Mouse (Mus musculus): Measurements from ENCODE around the gene Stard13. TPM values are rescaled to one million over a fixed set of nuclear protein-coding genes. Genes with fewer than 3 reads are reported as not detected.

Gene Stard13
- polyA plus RNA-seq, 1 experiment, result not detected

DNA sequence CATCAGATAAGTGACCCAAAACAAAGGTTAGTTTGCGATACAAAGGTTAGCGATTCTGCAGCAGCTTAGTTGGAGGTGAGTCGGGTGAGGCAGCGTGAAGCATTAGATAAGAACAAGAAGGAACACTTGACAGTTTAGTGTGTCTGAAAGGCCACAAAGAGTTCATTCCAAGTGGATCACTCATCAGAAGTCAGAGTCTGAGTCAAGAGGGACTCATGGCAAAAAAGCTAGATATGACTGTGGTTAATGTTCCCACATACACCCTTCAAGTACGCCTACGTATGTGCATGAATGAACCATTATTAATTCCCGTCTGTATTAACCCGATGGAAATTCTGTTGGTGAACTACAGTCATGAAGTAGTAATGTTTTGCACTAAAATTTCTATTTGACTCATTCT, 18.0 kb upstream of the Stard13 start:
- H3K27ac ChIP-seq (ENCODE audit: insufficient read depth, low read depth, low read length), result no peak overlapping the region
- H3K4me1 ChIP-seq (ENCODE audit: control insufficient read depth, insufficient read depth, low read length), result no peaks in the 10 kb centered on the region
- TF ChIP-seq CTCF (IDR thresholded peaks at IDR 0.05; ENCODE audit: insufficient read depth, low read depth, low read length), result no peak
- TF ChIP-seq POLR2A (IDR thresholded peaks at IDR 0.05; ENCODE audit: insufficient read depth, low read depth, low read length), result no peak
- H3K4me3 ChIP-seq (ENCODE audit: insufficient read depth, low read depth, low read length), result no peak overlapping the region
- WGBS, result 92% methylated on average over 8 of the region's 8 CpGs

DNA sequence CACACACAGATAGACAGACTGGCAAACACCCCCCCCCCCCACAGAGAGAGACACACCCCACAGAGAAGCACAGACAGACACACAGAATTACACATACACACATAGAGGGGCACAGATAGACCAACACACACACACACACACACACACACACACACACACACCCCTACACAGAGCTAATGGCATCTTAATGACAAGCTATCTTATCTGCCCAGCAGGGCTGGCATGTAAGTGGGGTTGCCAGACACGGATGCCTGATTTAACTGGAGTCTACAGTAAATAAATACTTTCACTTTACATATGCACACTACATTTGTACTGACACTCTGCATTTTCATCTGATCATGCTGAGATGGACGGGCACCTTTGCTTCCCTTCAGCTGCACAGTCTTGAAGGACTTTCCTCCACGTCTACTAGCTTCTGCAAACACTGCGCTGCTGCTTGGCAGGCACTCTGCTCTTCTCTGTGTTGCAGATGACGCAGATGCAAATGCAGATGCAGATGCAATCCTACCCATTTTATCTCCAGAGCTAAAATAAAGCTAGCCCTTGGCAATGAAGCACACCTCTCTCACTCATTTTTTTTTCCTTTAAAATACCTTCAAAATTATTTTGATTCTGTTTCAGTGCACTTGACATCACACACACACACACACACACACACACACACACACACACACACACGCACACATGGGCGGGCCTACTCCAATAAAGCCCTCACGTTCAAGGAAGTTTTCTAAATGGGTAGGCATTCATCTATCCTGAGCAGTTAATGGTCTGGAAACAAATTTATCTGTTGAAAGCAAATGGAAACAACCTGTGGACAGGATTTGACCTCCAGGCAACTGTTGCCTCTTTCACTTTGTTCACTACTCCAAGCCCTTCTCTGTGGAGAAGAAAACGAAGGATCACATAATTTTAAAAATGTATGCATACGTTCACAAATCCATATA, 15.3 kb upstream of the Stard13 start:
- no peak overlapping the region for H3K27ac ChIP-seq (ENCODE audit: insufficient read depth, low read depth, low read length)
- no peaks in the 10 kb centered on the region for H3K4me1 ChIP-seq (ENCODE audit: control insufficient read depth, insufficient read depth, low read length)
- no peak for TF ChIP-seq CTCF (IDR thresholded peaks at IDR 0.05; ENCODE audit: insufficient read depth, low read depth, low read length)
- TF ChIP-seq POLR2A (IDR thresholded peaks at IDR 0.05; ENCODE audit: insufficient read depth, low read depth, low read length), result no peak
- no peak overlapping the region for H3K4me3 ChIP-seq (ENCODE audit: insufficient read depth, low read depth, low read length)
- WGBS, result 64% methylated on average over 10 of the region's 10 CpGs

DNA sequence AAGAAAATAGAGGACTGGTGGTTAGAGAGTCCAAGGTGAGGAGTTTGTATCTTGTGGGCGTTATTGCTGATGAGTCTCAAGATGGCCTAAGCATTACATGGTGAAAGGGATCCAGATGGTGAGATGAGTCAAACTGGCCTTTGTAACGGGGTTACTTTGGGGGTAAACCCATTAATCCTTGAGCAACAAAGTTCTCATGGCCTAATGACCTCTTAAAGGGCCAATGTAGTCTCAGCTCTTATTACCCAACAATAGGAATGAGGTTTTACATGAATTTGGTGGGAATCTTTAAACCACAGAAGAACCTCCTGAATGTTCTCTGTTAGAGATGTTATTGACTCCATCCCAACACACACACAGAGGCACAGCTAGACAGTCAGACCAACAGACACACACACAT, 14.4 kb upstream of the Stard13 start:
- H3K4me3 ChIP-seq (ENCODE audit: insufficient read depth, low read depth, low read length), result no peak overlapping the region
- H3K4me1 ChIP-seq (ENCODE audit: control insufficient read depth, insufficient read depth, low read length), result no peaks in the 10 kb centered on the region
- TF ChIP-seq POLR2A (IDR thresholded peaks at IDR 0.05; ENCODE audit: insufficient read depth, low read depth, low read length), result no peak
- TF ChIP-seq CTCF (IDR thresholded peaks at IDR 0.05; ENCODE audit: insufficient read depth, low read depth, low read length), result no peak
- WGBS, result 94% methylated on average over 2 of the region's 2 CpGs
- H3K27ac ChIP-seq (ENCODE audit: insufficient read depth, low read depth, low read length), result no peak overlapping the region

DNA sequence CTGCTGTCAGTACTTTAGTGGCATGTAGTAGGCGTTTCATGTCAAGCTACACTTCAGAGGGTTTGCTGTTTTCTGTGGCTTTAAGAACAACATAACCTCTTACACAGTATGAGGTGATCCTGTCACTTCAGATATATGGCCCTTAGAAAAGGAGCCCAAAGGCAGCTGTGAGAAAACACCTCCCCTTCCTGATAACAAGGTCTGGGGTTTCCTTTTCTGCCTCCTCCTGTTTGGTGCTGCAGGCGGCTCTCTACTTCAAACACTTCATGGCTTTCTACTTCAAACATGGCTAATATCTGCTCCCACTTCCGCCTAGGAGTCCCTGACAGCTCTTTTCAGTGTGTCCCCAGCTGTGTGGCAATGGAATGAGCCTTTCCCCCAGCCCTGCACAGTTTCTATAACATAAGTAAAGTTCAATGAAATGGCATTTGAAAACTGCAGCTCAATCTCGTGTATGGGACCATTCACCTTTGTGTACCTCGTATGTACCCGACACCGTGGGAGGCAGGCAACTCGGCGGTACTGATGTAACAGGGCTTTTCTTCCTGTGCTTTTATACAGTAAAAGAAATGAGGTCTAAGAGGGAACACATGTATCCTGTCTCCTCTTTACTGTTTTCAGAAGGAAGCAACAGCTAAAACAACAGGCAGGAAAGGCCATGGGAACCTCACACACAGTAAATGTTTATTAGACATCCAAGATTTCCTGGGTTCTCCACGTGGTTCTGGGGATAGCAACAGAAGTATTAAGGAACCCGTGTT, 13.7 kb upstream of the Stard13 start:
- H3K27ac ChIP-seq (ENCODE audit: insufficient read depth, low read depth, low read length), result no peak overlapping the region
- 61% methylated on average over 11 of the region's 11 CpGs for WGBS
- H3K4me3 ChIP-seq (ENCODE audit: insufficient read depth, low read depth, low read length), result no peak overlapping the region
- TF ChIP-seq CTCF (IDR thresholded peaks at IDR 0.05; ENCODE audit: insufficient read depth, low read depth, low read length), result no peak
- no peak for TF ChIP-seq POLR2A (IDR thresholded peaks at IDR 0.05; ENCODE audit: insufficient read depth, low read depth, low read length)
- H3K4me1 ChIP-seq (ENCODE audit: control insufficient read depth, insufficient read depth, low read length), result no peaks in the 10 kb centered on the region

DNA sequence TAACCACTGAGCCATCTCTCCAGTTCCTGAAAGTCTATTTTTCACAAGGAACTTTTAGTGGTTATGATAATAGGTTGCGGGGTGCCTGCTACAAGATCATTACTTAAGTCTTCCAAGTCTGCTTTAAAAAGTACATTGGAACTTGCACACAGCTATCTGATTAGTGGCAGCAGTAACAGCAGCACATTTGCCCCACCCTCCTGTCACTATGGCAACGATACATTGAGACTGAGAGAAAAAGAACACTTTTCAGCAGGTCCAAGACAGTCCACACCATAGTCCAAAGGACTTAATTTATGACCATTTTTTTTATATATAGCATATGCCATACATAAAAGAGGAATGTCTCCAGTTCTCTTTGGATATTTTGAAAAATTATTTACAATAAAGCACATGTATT, 12.7 kb upstream of the Stard13 start:
- 44% methylated on average over 2 of the region's 2 CpGs for WGBS
- Histone ChIP-seq H3K4me3 (ENCODE audit: insufficient read depth, low read depth, low read length) (no peak overlapping the region), H3K4me1 (ENCODE audit: control insufficient read depth, insufficient read depth, low read length) (no peaks in the 10 kb centered on the region), H3K27ac (ENCODE audit: insufficient read depth, low read depth, low read length) (no peak overlapping the region)
- TF ChIP-seq CTCF (IDR thresholded peaks at IDR 0.05; ENCODE audit: insufficient read depth, low read depth, low read length) (no peak), POLR2A (IDR thresholded peaks at IDR 0.05; ENCODE audit: insufficient read depth, low read depth, low read length) (no peak)

DNA sequence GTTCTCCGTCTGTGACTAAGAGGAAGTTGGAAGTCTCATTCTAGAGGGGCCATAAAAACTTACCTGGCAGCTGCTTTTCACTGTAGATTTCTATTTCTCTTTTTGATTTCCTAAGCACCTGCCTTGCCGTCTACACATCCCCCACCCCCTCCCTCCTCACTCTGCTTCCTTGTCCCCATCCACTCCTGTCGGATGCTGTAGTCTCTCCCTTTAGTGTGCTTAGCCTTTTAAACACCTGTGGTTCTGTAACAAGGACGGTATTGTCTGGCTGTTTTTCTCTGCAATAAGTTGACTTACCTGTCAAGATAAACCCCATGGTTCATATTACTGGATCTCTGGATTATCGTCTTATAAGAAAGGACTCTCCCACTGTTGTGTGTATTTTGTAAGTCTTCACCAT, 11.9 kb upstream of the Stard13 start:
- Histone ChIP-seq H3K4me1 (ENCODE audit: control insufficient read depth, insufficient read depth, low read length) (no peaks in the 10 kb centered on the region), H3K4me3 (ENCODE audit: insufficient read depth, low read depth, low read length) (no peak overlapping the region), H3K27ac (ENCODE audit: insufficient read depth, low read depth, low read length) (no peak overlapping the region)
- WGBS, result 93% methylated on average over 5 of the region's 5 CpGs
- TF ChIP-seq CTCF (IDR thresholded peaks at IDR 0.05; ENCODE audit: insufficient read depth, low read depth, low read length) (no peak), POLR2A (IDR thresholded peaks at IDR 0.05; ENCODE audit: insufficient read depth, low read depth, low read length) (no peak)

DNA sequence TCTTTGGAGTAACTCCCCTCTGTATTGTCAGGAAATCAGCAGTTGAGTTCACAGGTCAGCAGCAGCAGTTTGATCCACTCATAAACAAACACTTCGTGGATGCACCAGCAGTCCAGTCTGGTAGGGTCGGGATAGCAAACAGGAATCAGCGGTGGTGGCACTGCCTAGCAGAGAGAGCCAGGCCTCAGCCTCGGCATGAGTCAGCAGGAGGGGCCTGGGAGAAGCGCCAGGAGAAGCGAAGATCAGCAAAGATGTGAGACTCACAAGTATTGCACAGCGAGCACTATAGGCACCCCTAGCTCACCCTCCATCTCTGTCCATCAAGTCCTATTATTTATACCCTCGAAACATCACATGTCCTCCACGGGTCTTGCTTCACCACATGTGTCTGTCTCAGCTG, 5.1 kb upstream of the Stard13 start:
- 86% methylated on average over 9 of the region's 9 CpGs for WGBS
- Histone ChIP-seq H3K4me1 (ENCODE audit: control insufficient read depth, insufficient read depth, low read length) (peaks cover 3% of the 10 kb centered on the region), H3K27ac (ENCODE audit: insufficient read depth, low read depth, low read length) (no peak overlapping the region), H3K4me3 (ENCODE audit: insufficient read depth, low read depth, low read length) (no peak overlapping the region)
- TF ChIP-seq POLR2A (IDR thresholded peaks at IDR 0.05; ENCODE audit: insufficient read depth, low read depth, low read length), result no peak
- no peak for TF ChIP-seq CTCF (IDR thresholded peaks at IDR 0.05; ENCODE audit: insufficient read depth, low read depth, low read length)

DNA sequence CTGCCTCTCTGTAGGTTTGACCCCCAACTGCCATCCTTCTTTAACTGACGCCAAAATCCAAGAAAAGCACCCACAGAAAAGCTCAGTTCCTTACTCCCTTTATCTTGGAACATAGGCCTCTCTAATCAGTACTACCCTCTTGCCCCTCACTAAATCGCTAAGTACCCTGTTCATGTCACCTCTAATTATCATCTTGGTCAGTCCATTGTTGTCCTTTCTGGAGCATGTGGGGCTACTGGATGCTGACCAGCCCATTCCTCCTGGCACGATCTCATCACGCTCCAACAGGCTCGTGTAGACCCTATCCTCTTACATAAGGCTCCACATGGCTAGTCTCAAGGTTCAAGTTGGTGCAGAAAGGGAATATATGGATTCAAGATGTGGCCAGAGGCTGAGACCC, 2.8 kb upstream of the Stard13 start:
- Histone ChIP-seq H3K4me3 (ENCODE audit: insufficient read depth, low read depth, low read length) (no peak overlapping the region), H3K4me1 (ENCODE audit: control insufficient read depth, insufficient read depth, low read length) (peaks cover 9% of the 10 kb centered on the region), H3K27ac (ENCODE audit: insufficient read depth, low read depth, low read length) (no peak overlapping the region)
- WGBS, result 80% methylated on average over 5 of the region's 5 CpGs
- TF ChIP-seq POLR2A (IDR thresholded peaks at IDR 0.05; ENCODE audit: insufficient read depth, low read depth, low read length) (no peak), CTCF (IDR thresholded peaks at IDR 0.05; ENCODE audit: insufficient read depth, low read depth, low read length) (no peak)
